Mouse (Mus musculus) lung, postnatal 10 days (tissue): ENCODE results near the gene Podxl2.
A peak's percentile ranks its signal among the peaks of the same experiment; 100 is the strongest.

Source experiments
- DNase-seq: peaks from one replicate; pipeline ENCODE4 v3.0.0; 2021

Podxl2 gene

GRCm38 (mm10) chr6:88886417-88886967 is 11.6 kb upstream of the Podxl2 start:
- no peak for DNase-seq

- DNase-seq = no peak
Measured at GRCm38 (mm10) chr6:88885644-88886416, 11.0 kb upstream of the Podxl2 start.

GRCm38 (mm10) chr6:88884690-88885089 is 9.8 kb upstream of the Podxl2 start:
- no peak for DNase-seq

- no peak for DNase-seq
Measured at GRCm38 (mm10) chr6:88884195-88884594, 9.4 kb upstream of the Podxl2 start.

GRCm38 (mm10) chr6:88881334-88881733 is 6.5 kb upstream of the Podxl2 start:
- no peak for DNase-seq

- DNase-seq = no peak
Measured at GRCm38 (mm10) chr6:88879471-88879870, 4.6 kb upstream of the Podxl2 start.

- peak; percentile 40 for DNase-seq
Measured at GRCm38 (mm10) chr6:88873965-88874867, 628 bp downstream of the Podxl2 start.

GRCm38 (mm10) chr6:88872811-88873210 is 2.0 kb downstream of the Podxl2 start:
- no peak for DNase-seq

GRCm38 (mm10) chr6:88871546-88871945 is 3.3 kb downstream of the Podxl2 start:
- DNase-seq = no peak

GRCm38 (mm10) chr6:88870594-88870993 is 4.2 kb downstream of the Podxl2 start:
- peak; percentile 29 for DNase-seq

- no peak for DNase-seq
Measured at GRCm38 (mm10) chr6:88869459-88869858, 5.4 kb downstream of the Podxl2 start.

- no peak for DNase-seq
Measured at GRCm38 (mm10) chr6:88865704-88866103, 9.1 kb downstream of the Podxl2 start.

GRCm38 (mm10) chr6:88860914-88861313 is 13.9 kb downstream of the Podxl2 start:
- DNase-seq = peak; percentile 80

GRCm38 (mm10) chr6:88858341-88858740 is 16.5 kb downstream of the Podxl2 start:
- no peak for DNase-seq

GRCm38 (mm10) chr6:88857830-88858229 is 17.0 kb downstream of the Podxl2 start:
- DNase-seq = no peak

GRCm38 (mm10) chr6:88857249-88857648 is 17.6 kb downstream of the Podxl2 start:
- peak; percentile 49 for DNase-seq

- peak; percentile 78 for DNase-seq
Measured at GRCm38 (mm10) chr6:88855636-88856035, 19.2 kb downstream of the Podxl2 start.

GRCm38 (mm10) chr6:88854509-88854908 is 20.3 kb downstream of the Podxl2 start:
- DNase-seq = no peak

- DNase-seq = no peak
Measured at GRCm38 (mm10) chr6:88850034-88850433, 24.8 kb downstream of the Podxl2 start.

GRCm38 (mm10) chr6:88849270-88849669 is 25.6 kb downstream of the Podxl2 start:
- DNase-seq = no peak

GRCm38 (mm10) chr6:88847571-88847970 is 27.3 kb downstream of the Podxl2 start:
- DNase-seq = no peak

- no peak for DNase-seq
Measured at GRCm38 (mm10) chr6:88844901-88845565, 29.8 kb downstream of the Podxl2 start.
